Mouse (Mus musculus) kidney, embryonic 16.5 days (tissue): ENCODE measurements around the gene Gstp2. TPM values are rescaled to one million over a fixed set of nuclear protein-coding genes. Genes with fewer than 3 reads are reported as not detected.
"Not testable (repeated sequence)": the region's sequence is repeated elsewhere in the genome, so short reads cannot be mapped to it uniquely, and the experiment has no call there.

Experiments
- ATAC-seq: fragments of 200-750 bp; cut with Nextera tagmentation; 2 replicates; pipeline ENCODE4 v1.8.0; 2017; ENCODE audit warnings: moderate TSS enrichment; ENCODE audit not compliant: low FRiP score, low TSS enrichment
- H3K27ac ChIP-seq: fragments of 300-500 bp; sonication (generic); 2 replicates; pipeline ENCODE4 v1.5.1; 2014; ENCODE audit warnings: low read length
- H3K27me3 ChIP-seq: fragments of 300-500 bp; sonication (generic); 2 replicates; pipeline ENCODE4 v1.6.1; 2014; ENCODE audit warnings: low read length, control low read depth, mixed read lengths; ENCODE audit not compliant: insufficient read depth
- H3K36me3 ChIP-seq: fragments of 300-500 bp; sonication (generic); 2 replicates; pipeline ENCODE4 v1.6.1; 2014; ENCODE audit warnings: low read length, control low read depth, mixed read lengths; ENCODE audit not compliant: insufficient read depth
- H3K4me1 ChIP-seq: fragments of 300-500 bp; sonication (generic); 2 replicates; pipeline ENCODE4 v1.6.1; 2014; ENCODE audit warnings: low read length, control low read depth, mixed read lengths; ENCODE audit not compliant: insufficient read depth
- H3K4me2 ChIP-seq: fragments of 300-500 bp; sonication (generic); replicated peaks from 2 replicates; pipeline ENCODE4 v1.6.1; 2014; ENCODE audit warnings: low read depth, low read length
- H3K4me3 ChIP-seq: fragments of 300-500 bp; sonication (generic); 2 replicates; pipeline ENCODE4 v1.5.1; 2014; ENCODE audit warnings: mild to moderate bottlenecking, low read length
- H3K9ac ChIP-seq: fragments of 300-500 bp; sonication (generic); replicated peaks from 2 replicates; pipeline ENCODE4 v1.6.1; 2014; ENCODE audit warnings: low read length
- H3K9me3 ChIP-seq: fragments of 300-500 bp; sonication (generic); 2 replicates; pipeline ENCODE4 v1.6.1; 2016; ENCODE audit warnings: low read length, control low read depth
- WGBS: fragments of 180-500 bp; shearing (Covaris S2); extraction: QIAGEN DNeasy Blood & Tissue Kit; methylation state at CpG from one replicate; pipeline ENCODE4 v1.1.7; 2014; 5-methylcytosine and 5-hydroxymethylcytosine counted together
- polyA plus RNA-seq: library from polyadenylated mRNA; unstranded; fragments of >200 nt; fragmentation: Nextera tagmentation; extraction: Ambion mirVana; gene quantifications from 2 replicates; pipeline ENCODE4 v1.2.1, GENCODE M21; 2015

Gene Gstp2
- polyA plus RNA-seq, 1 experiment from 2014 or later = 2.5 TPM

DNA sequence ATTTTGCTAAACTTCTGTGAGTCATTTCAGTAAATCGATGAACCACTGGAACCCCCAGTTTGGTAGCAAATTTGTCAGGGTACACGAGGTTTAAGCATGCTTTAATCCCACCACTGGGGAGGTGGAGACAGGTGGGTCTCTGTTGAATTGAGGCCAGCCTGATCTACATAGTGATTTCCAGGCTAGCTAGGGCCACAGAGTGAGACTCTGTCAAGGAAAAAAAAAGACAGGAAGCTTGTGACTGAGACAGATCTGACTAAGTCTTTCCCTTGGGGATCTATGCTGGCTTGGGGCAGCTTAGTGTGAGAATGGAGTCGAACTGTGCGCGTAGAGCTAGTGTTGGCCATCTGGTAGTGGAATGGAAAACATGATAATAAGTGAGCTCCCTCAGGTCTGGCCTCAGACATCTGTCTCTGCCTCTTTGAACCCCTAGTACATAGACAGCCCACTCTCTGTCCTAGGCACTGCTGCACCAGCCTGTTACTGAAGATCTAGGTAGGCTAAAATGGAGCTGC, 6.8 kb upstream of the Gstp2 start:
- Histone ChIP-seq H3K27me3 (no peaks in the 10 kb centered on the region), H3K4me2 (no peak overlapping the region), H3K36me3 (no peaks in the 10 kb centered on the region), H3K27ac (no peak overlapping the region), H3K4me1 (no peaks in the 10 kb centered on the region), H3K9ac (no peak overlapping the region), H3K4me3 (no peak overlapping the region), H3K9me3 (no peaks in the 10 kb centered on the region; the same call in 1 of the 2 replicates)
- 75% methylated on average over 5 of the region's 5 CpGs for WGBS
- no peak for ATAC-seq

DNA sequence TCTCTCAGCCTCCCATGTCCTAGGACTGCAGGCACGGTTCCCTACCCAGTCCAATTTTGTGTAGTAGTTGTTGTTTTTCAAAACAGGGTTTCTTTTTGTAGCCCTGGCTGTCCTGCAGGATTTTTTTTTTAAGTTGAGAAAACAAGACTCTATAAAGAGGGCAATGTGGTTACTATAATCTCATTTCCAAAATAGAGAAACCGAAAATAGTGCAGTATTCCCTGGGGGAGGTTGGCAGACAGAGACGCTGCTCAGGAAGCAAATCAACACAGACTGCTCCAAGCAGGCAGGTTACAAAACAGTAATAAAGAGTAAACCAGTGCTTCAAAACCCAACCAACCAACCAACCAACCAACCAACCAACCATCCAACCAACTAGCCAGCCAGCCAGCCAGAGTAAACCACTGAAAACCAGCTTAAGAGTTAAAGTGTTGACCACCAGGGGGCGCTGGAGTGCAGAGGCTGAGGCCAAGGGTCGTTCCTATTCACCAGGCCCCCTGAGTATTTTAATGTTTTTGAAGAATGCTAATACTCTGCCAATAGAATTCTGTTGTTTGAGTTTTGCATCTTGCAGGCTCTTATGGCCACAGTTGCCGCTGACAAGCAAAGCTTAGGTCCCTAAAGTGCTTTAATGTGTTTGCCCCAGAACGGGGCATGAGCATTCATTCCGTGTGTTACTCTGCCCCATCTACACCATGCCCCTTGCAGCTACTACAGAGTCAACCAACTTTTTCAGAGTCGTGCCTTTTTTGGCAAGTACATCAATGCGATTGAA, 6.1 kb upstream of the Gstp2 start:
- Histone ChIP-seq H3K27ac (no peak overlapping the region), H3K9me3 (no peaks in the 10 kb centered on the region; the same call in 1 of the 2 replicates), H3K36me3 (no peaks in the 10 kb centered on the region), H3K4me3 (no peak overlapping the region), H3K4me2 (no peak overlapping the region), H3K4me1 (no peaks in the 10 kb centered on the region), H3K9ac (no peak overlapping the region), H3K27me3 (no peaks in the 10 kb centered on the region)
- WGBS = 52% methylated on average over 10 of the region's 10 CpGs
- no peak for ATAC-seq

DNA sequence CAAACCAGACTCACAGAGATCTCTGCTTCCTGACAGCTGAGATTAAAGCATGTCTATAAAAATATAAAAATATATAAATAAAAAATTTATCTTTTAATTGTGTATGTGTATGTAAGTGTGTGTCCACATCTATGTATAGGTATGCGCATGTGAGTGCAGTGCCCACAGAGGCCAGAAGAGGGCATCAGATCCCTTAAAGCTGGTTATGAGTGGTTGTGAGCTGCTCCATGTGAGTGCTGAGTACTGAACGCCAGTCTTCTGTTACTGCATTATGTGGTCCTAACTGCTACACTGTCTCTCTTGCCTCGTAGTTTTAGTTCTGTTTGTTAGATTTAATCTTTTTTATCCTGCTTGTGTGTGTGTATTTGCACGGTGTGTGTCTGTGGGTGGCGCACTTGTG, 5.2 kb upstream of the Gstp2 start:
- Histone ChIP-seq H3K4me1 (no peaks in the 10 kb centered on the region), H3K27ac (no peak overlapping the region), H3K9ac (no peak overlapping the region), H3K4me3 (no peak overlapping the region), H3K27me3 (no peaks in the 10 kb centered on the region), H3K36me3 (no peaks in the 10 kb centered on the region), H3K4me2 (no peak overlapping the region), H3K9me3 (no peaks in the 10 kb centered on the region; the same call in 1 of the 2 replicates)
- 91% methylated on average over 5 of the region's 5 CpGs for WGBS
- ATAC-seq = no peak

DNA sequence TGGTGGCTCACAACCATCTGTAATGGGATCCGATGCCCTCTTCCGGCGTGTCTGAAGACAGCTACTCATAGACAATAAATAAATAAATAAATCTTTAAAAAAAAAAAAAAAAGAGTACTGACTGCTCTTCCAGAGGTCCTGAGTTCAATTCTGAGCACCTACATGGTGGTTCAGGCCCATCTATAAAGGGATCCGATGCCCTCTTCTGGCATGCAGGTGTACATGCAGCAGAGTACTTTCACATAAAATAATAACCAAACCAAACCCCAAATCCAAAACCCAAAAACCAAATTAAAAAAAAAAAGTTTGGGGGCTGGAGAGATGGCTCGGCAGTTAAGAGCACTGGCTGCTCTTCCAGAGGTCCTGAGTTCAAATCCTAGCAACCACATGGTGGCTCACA, 3.2 kb upstream of the Gstp2 start:
- H3K4me3 ChIP-seq, H3K27ac ChIP-seq, H3K27me3 ChIP-seq, H3K36me3 ChIP-seq, ATAC-seq, H3K4me1 ChIP-seq, H3K4me2 ChIP-seq, H3K9me3 ChIP-seq, H3K9ac ChIP-seq: not testable (repeated sequence)
- WGBS = 79% methylated on average over 5 of the region's 5 CpGs

DNA sequence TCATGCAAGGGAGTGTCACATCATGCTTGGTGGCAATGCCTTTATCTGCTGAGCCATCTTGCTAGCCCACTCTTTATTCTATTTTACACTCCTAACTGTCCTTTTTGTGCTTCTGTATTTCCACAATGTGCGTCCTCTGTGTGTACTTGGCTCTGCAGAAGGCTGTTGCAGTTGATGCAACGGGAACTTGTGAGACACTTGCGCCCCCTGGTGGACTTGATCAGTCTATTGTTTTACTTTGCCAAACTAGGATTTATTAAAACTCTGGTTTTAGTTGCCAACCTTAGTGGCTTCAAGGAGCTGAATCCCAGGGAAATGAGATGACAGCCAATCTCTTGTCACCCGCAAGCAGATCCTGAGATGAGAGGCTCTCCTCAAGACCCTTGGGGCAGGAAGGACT, 2.0 kb upstream of the Gstp2 start:
- no peaks in the 10 kb centered on the region for H3K4me1 ChIP-seq
- H3K4me3 ChIP-seq = no peak overlapping the region
- no peak overlapping the region for H3K4me2 ChIP-seq
- no peaks in the 10 kb centered on the region for H3K27me3 ChIP-seq
- H3K9me3 ChIP-seq = no peaks in the 10 kb centered on the region; the same call in 1 of the 2 replicates
- no peak overlapping the region for H3K27ac ChIP-seq
- no peak overlapping the region for H3K9ac ChIP-seq
- 21% methylated on average over 4 of the region's 4 CpGs for WGBS
- no peaks in the 10 kb centered on the region for H3K36me3 ChIP-seq
- no peak for ATAC-seq

DNA sequence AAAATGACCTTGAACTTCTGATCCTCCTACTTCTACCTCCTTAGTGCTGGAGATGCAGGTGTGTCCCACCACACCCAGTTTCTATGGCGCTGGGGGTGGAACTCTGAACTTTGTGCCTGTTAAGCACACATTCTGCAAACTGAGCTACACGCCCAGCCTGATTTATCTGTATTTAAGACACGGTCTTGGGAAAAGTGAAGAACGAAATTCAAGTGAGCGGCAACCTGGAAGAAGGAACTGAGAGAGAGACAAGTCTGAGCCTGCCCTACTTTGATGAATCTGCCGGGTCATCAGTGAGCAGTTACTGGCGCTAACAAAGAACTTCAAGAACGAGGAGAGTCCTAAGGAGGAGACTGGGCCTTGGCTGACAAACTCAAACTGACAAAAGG, 1.0 kb upstream of the Gstp2 start:
- H3K27ac ChIP-seq = no peak overlapping the region
- H3K4me2 ChIP-seq = no peak overlapping the region

DNA sequence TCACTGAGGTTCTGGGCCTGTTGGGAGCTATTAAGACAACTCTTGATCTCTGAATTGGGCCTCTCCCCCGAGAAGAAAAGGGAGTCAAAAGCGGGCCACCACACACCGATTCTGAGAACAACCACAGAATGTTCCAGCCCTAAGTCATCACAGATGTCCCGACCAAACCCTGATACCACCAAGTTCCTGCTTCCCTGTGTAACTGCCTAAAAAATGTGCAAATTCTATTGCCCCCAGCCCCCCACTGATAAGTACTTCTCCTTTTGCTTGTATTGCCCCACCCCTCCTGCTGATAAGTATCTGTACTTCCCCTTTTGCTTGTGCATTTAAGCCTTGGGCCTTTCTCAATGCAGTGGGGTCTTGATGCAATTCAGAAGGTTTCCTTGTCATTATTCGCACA, 1.7 kb downstream of the Gstp2 start:
- H3K4me1 ChIP-seq, H3K4me3 ChIP-seq, H3K27ac ChIP-seq, H3K4me2 ChIP-seq, H3K27me3 ChIP-seq, ATAC-seq, H3K36me3 ChIP-seq, H3K9ac ChIP-seq, H3K9me3 ChIP-seq: not testable (repeated sequence)
- WGBS = 88% methylated on average over 5 of the region's 5 CpGs

More for the DNA sequence above, 1.0 kb upstream of the Gstp2 start:
- no peaks in the 10 kb centered on the region; the same call in 1 of the 2 replicates for H3K9me3 ChIP-seq
- no peak for ATAC-seq
- no peak overlapping the region for H3K9ac ChIP-seq
- H3K4me1 ChIP-seq = no peaks in the 10 kb centered on the region
- H3K36me3 ChIP-seq = no peaks in the 10 kb centered on the region
- 85% methylated on average over 8 of the region's 8 CpGs for WGBS
- H3K4me3 ChIP-seq = no peak overlapping the region
- no peaks in the 10 kb centered on the region for H3K27me3 ChIP-seq

DNA sequence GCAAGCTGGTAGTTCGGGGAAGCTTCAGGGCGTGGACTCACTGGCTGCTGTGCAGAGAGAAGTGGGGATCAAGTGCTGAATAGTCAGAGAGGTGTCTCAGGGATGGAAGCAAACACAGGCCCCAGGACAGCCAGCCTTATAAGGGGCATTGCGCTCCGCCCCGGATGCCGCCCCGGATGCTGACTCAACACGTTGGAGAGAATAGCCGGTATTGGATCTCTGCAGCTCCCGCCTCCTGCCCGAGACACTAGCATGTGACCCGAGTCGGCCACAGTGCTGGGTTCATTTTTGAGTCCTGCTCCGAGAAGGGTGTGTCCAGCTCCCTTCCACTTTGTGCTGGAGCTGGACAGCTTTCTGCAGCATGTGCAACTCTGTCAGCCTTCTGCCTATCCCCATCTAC, 3.7 kb downstream of the Gstp2 start:
- no peak overlapping the region for H3K4me2 ChIP-seq
- no peak overlapping the region for H3K9ac ChIP-seq
- no peaks in the 10 kb centered on the region for H3K36me3 ChIP-seq
- no peak for ATAC-seq
- no peak overlapping the region for H3K27ac ChIP-seq
- H3K9me3 ChIP-seq = no peaks in the 10 kb centered on the region
- peaks cover 9% of the 10 kb centered on the region; the same call in 1 of the 2 replicates for H3K4me1 ChIP-seq
- WGBS = 73% methylated on average over 14 of the region's 14 CpGs
- no peaks in the 10 kb centered on the region for H3K27me3 ChIP-seq
- no peak overlapping the region for H3K4me3 ChIP-seq

DNA sequence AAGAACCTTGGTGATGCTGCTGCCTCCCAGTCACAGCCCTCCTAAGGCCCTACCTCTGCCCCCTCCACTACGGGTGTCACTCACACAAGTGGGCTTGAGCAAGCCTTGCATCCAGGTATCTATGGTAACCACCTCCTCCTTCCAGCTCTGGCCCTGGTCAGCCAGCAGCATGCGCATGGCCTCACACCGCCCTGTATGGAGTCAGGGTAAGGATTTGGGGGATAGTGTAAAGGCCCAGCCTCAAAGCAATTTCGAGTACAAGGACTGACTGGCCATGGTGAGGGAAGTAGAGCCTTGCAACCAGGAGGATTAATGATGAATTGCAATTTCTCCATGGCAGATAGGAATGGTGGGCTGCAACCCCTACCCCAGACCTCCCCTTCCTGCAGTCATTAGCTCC, 4.3 kb downstream of the Gstp2 start:
- not testable (repeated sequence) for H3K4me2 ChIP-seq, ATAC-seq

DNA sequence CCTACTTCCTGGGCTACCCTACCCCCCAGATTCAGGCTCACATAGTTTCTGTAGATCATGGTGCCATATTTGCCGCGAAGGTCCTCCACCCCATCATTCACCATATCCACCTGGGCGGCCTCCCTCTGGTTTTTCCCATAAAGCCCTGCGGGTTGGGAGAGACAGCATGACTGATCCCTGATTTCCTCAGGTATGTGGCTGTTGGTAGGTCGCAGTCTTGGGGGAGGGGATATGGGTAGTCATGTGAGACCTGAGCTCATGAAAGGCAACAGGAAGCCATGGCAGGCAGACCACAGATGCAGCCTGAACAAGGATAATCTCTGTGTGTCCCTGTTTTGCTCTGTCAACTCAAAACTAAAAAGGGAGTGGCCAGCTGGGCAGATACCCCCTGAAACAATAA, 4.9 kb downstream of the Gstp2 start:
- not testable (repeated sequence) for H3K36me3 ChIP-seq, H3K9me3 ChIP-seq, H3K4me2 ChIP-seq, H3K4me3 ChIP-seq, H3K9ac ChIP-seq, ATAC-seq, H3K27ac ChIP-seq, H3K27me3 ChIP-seq
- peaks cover 17% of the 10 kb centered on the region for H3K4me1 ChIP-seq
- 77% methylated on average over 5 of the region's 5 CpGs for WGBS

More for the DNA sequence above, 4.3 kb downstream of the Gstp2 start:
- not testable (repeated sequence) for H3K4me3 ChIP-seq, H3K27me3 ChIP-seq, H3K27ac ChIP-seq, H3K36me3 ChIP-seq, H3K9me3 ChIP-seq, H3K9ac ChIP-seq
- H3K4me1 ChIP-seq = peaks cover 12% of the 10 kb centered on the region
- WGBS = 92% methylated on average over 3 of the region's 4 CpGs
